ENCODE assay signal across 20 mouse cellular contexts in genomic region chr6:18916021-18916420, GRCm38 (mm10). TPM values are rescaled to one million over a fixed set of nuclear protein-coding genes. Genes with fewer than 3 reads are reported as not detected.
A peak's percentile ranks its signal among the peaks of the same experiment; 100 is the strongest.
DNase-seq lines count a peak whose midpoint lies in the region; ATAC-seq and TF ChIP-seq lines count a peak whose summit lies in the region.
"Had no signal": no experiment of that assay in that cellular context is flagged by ENCODE, and none has a peak within 500 bp of the region (broad histone marks: within the 10 kb centered on the region; RNA-seq: fewer than 3 reads in every experiment).

No protein-coding gene starts in this region.

- H3K9ac ChIP-seq in midbrain, embryonic 14.5 days (replicated peaks; ENCODE audit: low read length), result no peak overlapping the region
- H3K9ac ChIP-seq in forebrain, embryonic 16.5 days (replicated peaks; ENCODE audit: low read depth, low read length), result no peak overlapping the region
- H3K9ac ChIP-seq: kidney, embryonic 15.5 days; liver, embryonic 13.5 days had no signal

- no peak overlapping the region for H3K4me2 ChIP-seq in midbrain, embryonic 14.5 days (ENCODE audit: low read length)
- H3K4me2 ChIP-seq in forebrain, embryonic 16.5 days (ENCODE audit: low read length), result no peak overlapping the region
- H3K4me2 ChIP-seq: heart, embryonic 11.5 days; kidney, embryonic 15.5 days; liver, embryonic 13.5 days; midbrain, embryonic 11.5 days had no signal

- 72% methylated on average over 4 of the region's 4 CpGs for WGBS in midbrain, embryonic 14.5 days
- 93% methylated on average over 4 of the region's 4 CpGs for WGBS in midbrain, embryonic 10.5 days
- WGBS in forebrain, embryonic 16.5 days, result 22% methylated on average over 4 of the region's 4 CpGs

- no peaks in the 10 kb centered on the region for H3K27me3 ChIP-seq in midbrain, embryonic 14.5 days (ENCODE audit: control insufficient read depth, insufficient read depth, low read length)
- H3K27me3 ChIP-seq in midbrain, embryonic 10.5 days (ENCODE audit: low read depth, poor library complexity, severe bottlenecking), result no peaks in the 10 kb centered on the region
- no peaks in the 10 kb centered on the region for H3K27me3 ChIP-seq in forebrain, embryonic 16.5 days (replicated peaks; ENCODE audit: control insufficient read depth, insufficient read depth, low read length)
- H3K27me3 ChIP-seq: kidney, embryonic 15.5 days; liver, embryonic 13.5 days had no signal

- TF ChIP-seq CTCF in gastrocnemius, adult 2 months (IDR thresholded peaks at IDR 0.05), result no peak

- no peak overlapping the region for H3K27ac ChIP-seq in gastrocnemius, adult 2 months
- no peak overlapping the region for H3K27ac ChIP-seq in midbrain, embryonic 14.5 days (replicated peaks; ENCODE audit: low read depth, low read length)
- H3K27ac ChIP-seq in midbrain, embryonic 10.5 days (replicated peaks), result no peak overlapping the region
- H3K27ac ChIP-seq in forebrain, embryonic 16.5 days (ENCODE audit: low read length), result no peak overlapping the region
- H3K27ac ChIP-seq: kidney, embryonic 15.5 days; liver, embryonic 13.5 days had no signal

- no peak for ATAC-seq in midbrain, embryonic 14.5 days (ENCODE audit: low FRiP score, low TSS enrichment)
- ATAC-seq in forebrain, embryonic 16.5 days, result peak; percentile 96

- intact Hi-C loops in gastrocnemius, postnatal 14 days (cut with DNase I; ENCODE audit: low total_unique reads), result no loop called here
- intact Hi-C loops in gastrocnemius, adult 2 months (cut with DNase I), result no loop called here

- H3K4me1 ChIP-seq in midbrain, embryonic 14.5 days (ENCODE audit: control insufficient read depth, insufficient read depth, low read length), result no peaks in the 10 kb centered on the region
- no peaks in the 10 kb centered on the region for H3K4me1 ChIP-seq in midbrain, embryonic 10.5 days
- H3K4me1 ChIP-seq in forebrain, embryonic 16.5 days (replicated peaks; ENCODE audit: control insufficient read depth, insufficient read depth, low read length), result peaks cover 3% of the 10 kb centered on the region
- H3K4me1 ChIP-seq: kidney, embryonic 15.5 days; liver, embryonic 13.5 days had no signal

- DNase-seq in gastrocnemius, postnatal 14 days, result peak; percentile 6
- no peak for DNase-seq in gastrocnemius, adult 2 months
- DNase-seq in midbrain, embryonic 14.5 days, result peak; percentile 13
- DNase-seq in midbrain, embryonic 10.5 days (ENCODE audit: low spot score), result no peak
- peak; percentile 4 for DNase-seq in telencephalon, adult 2 months (ENCODE audit: low read depth, low spot score)
- no peak for DNase-seq in adrenal gland, adult 2 months
- DNase-seq: adrenal gland, postnatal 36 days; B cell, adult 2 months; cerebellum, adult 18-20 months; gastrocnemius, postnatal 25 days; heart, postnatal 4 days; liver, embryonic 13.5 days; lung, postnatal 10 days; retina, postnatal 1 day; spleen, adult 18-20 months had no signal

- no peaks in the 10 kb centered on the region for H3K9me3 ChIP-seq in midbrain, embryonic 14.5 days (ENCODE audit: control insufficient read depth, low read length)
- H3K9me3 ChIP-seq in midbrain, embryonic 10.5 days (replicated peaks), result no peaks in the 10 kb centered on the region
- H3K9me3 ChIP-seq in forebrain, embryonic 16.5 days (ENCODE audit: control insufficient read depth, low read length), result no peaks in the 10 kb centered on the region
- H3K9me3 ChIP-seq: kidney, embryonic 15.5 days; liver, embryonic 13.5 days had no signal

- H3K36me3 ChIP-seq in midbrain, embryonic 14.5 days (ENCODE audit: control insufficient read depth, insufficient read depth, low read length), result no peaks in the 10 kb centered on the region
- H3K36me3 ChIP-seq in midbrain, embryonic 10.5 days, result no peaks in the 10 kb centered on the region
- H3K36me3 ChIP-seq in forebrain, embryonic 16.5 days (ENCODE audit: control insufficient read depth, insufficient read depth), result no peaks in the 10 kb centered on the region
- H3K36me3 ChIP-seq: kidney, embryonic 15.5 days; liver, embryonic 13.5 days had no signal

- H3K4me3 ChIP-seq in gastrocnemius, adult 2 months, result no peak overlapping the region
- no peak overlapping the region for H3K4me3 ChIP-seq in midbrain, embryonic 14.5 days (replicated peaks; ENCODE audit: low read depth, low read length)
- H3K4me3 ChIP-seq in midbrain, embryonic 10.5 days, result no peak overlapping the region
- no peak overlapping the region for H3K4me3 ChIP-seq in forebrain, embryonic 16.5 days (replicated peaks; ENCODE audit: low read length)
- H3K4me3 ChIP-seq: kidney, embryonic 15.5 days; liver, embryonic 13.5 days had no signal

RNA-seq across cellular contexts. Expression of gene Ankrd7, which starts 49.9 kb away (rescaled TPM):
- total RNA-seq in gastrocnemius, postnatal 14 days (2021), result not detected
- not detected for total RNA-seq in gastrocnemius, adult 2 months (2021)
- not detected in 2 replicates for polyA plus RNA-seq in midbrain, embryonic 14.5 days (2014; fragmentation: Nextera tagmentation; extraction: Ambion mirVana)
- 0.38 and 0.45 TPM in 2 replicates for polyA plus RNA-seq in midbrain, embryonic 10.5 days (2016; fragmentation: Nextera tagmentation; extraction: Ambion mirVana)
- 0.18 TPM in 1 of 2 replicates, not detected in the other for polyA plus RNA-seq in forebrain, embryonic 16.5 days (2015; fragmentation: Nextera tagmentation; extraction: Ambion mirVana)
- not detected for total RNA-seq in adrenal gland, adult 2 months (2021)
- not detected in 2 replicates for polyA plus RNA-seq in adrenal gland, adult 2 months (2012; rRNA removed)
- total RNA-seq: adrenal gland, postnatal 36 days; gastrocnemius, postnatal 25 days; heart, postnatal 4 days; layer of hippocampus, postnatal 10 days had no signal
- polyA plus RNA-seq: liver, embryonic 13.5 days; midbrain, embryonic 11.5 days had no signal

Comparison
In these comparisons a context has a peak if more than half of its experiments do, and no peak if none do; other contexts are left out.
1. DNase-seq: peak in gastrocnemius, postnatal 14 days (single experiment), midbrain, embryonic 14.5 days (single experiment) and telencephalon, adult 2 months (single experiment); none in gastrocnemius, adult 2 months (single experiment), midbrain, embryonic 10.5 days (single experiment) and adrenal gland, adult 2 months (single experiment).